Mouse (Mus musculus) ES-Bruce4 (cell line): ENCODE data around the gene Tnfrsf23. TPM values are rescaled to one million over a fixed set of nuclear protein-coding genes. Genes with fewer than 3 reads are reported as not detected.

Experiments
- H3K27ac ChIP-seq: 2 replicates; pipeline ENCODE4 v1.5.1; 2012; ENCODE audit warnings: low read length, inconsistent platforms; ENCODE audit not compliant: insufficient read depth
- H3K27me3 ChIP-seq: 2 replicates; pipeline ENCODE4 v1.6.1; 2012; ENCODE audit warnings: mild to moderate bottlenecking, low read length, inconsistent platforms; ENCODE audit not compliant: control insufficient read depth, poor library complexity, insufficient read depth, severe bottlenecking
- H3K36me3 ChIP-seq: 2 replicates; pipeline ENCODE4 v1.6.1; 2012; ENCODE audit warnings: inconsistent platforms, mild to moderate bottlenecking, low read length, moderate library complexity; ENCODE audit not compliant: control insufficient read depth, poor library complexity, insufficient read depth, severe bottlenecking
- H3K4me1 ChIP-seq: one replicate; pipeline ENCODE4 v1.8.1; 2011; ENCODE audit warnings: low read length; ENCODE audit not compliant: control insufficient read depth, insufficient read depth
- H3K4me3 ChIP-seq: 2 replicates; pipeline ENCODE4 v1.5.1; 2011; ENCODE audit warnings: low read depth, mild to moderate bottlenecking, low read length
- H3K9ac ChIP-seq: 2 replicates; pipeline ENCODE4 v1.6.1; 2012; ENCODE audit warnings: low read depth, mild to moderate bottlenecking, inconsistent platforms; ENCODE audit not compliant: poor library complexity, severe bottlenecking
- H3K9me3 ChIP-seq: replicated peaks from 2 replicates; pipeline ENCODE4 v1.6.1; 2012; ENCODE audit warnings: mild to moderate bottlenecking, low read length, inconsistent platforms; ENCODE audit not compliant: control insufficient read depth, poor library complexity, insufficient read depth, severe bottlenecking
- CTCF ChIP-seq: IDR thresholded peaks from one replicate; pipeline ENCODE4 v1.8.1; 2011; ENCODE audit warnings: low read depth, low read length
- EP300 ChIP-seq: IDR thresholded peaks from 2 replicates; pipeline ENCODE4 v1.6.1; 2011; ENCODE audit warnings: low read depth, low read length; ENCODE audit not compliant: insufficient read depth
- POLR2A ChIP-seq: IDR thresholded peaks from one replicate; pipeline ENCODE4 v1.8.1; 2011; ENCODE audit warnings: low read length; ENCODE audit not compliant: insufficient read depth
- polyA plus RNA-seq: library from polyadenylated mRNA; stranded (reverse); fragments of >200 nt; gene quantifications from 2 replicates; pipeline ENCODE4 v1.2.4, GENCODE M21; 2011; ENCODE audit warnings: low read depth; ENCODE audit not compliant: missing spikeins, insufficient read depth, insufficient read length

Tnfrsf23 gene
- polyA plus RNA-seq, 1 experiment = 4.4 TPM

- H3K9me3 ChIP-seq = peaks cover 16% of the 10 kb centered on the region
Observed at GRCm38 (mm10) chr7:143636674-143637073, 49.0 kb downstream of the Tnfrsf23 start.

GRCm38 (mm10) chr7:143631503-143631902 lies 54.2 kb downstream of the Tnfrsf23 start:
- no peak for TF ChIP-seq POLR2A
- no peak for TF ChIP-seq EP300
- TF ChIP-seq CTCF = no peak
- H3K9ac ChIP-seq = no peak overlapping the region
- H3K4me1 ChIP-seq = no peaks in the 10 kb centered on the region
- peaks cover 8% of the 10 kb centered on the region; the same call in 1 of the 2 replicates for H3K9me3 ChIP-seq
- no peaks in the 10 kb centered on the region for H3K36me3 ChIP-seq
- H3K27ac ChIP-seq = no peak overlapping the region
- no peaks in the 10 kb centered on the region for H3K27me3 ChIP-seq
- H3K4me3 ChIP-seq = no peak overlapping the region

More at GRCm38 (mm10) chr7:143636674-143637073, 49.0 kb downstream of the Tnfrsf23 start:
- peak overlapping the region; percentile 44 for H3K27ac ChIP-seq
- H3K4me1 ChIP-seq = no peaks in the 10 kb centered on the region
- no peak overlapping the region for H3K4me3 ChIP-seq
- TF ChIP-seq EP300 (no peak), POLR2A (no peak), CTCF (no peak)
- H3K9ac ChIP-seq = no peak overlapping the region
- no peaks in the 10 kb centered on the region for H3K27me3 ChIP-seq
- H3K36me3 ChIP-seq = peaks cover 3% of the 10 kb centered on the region; the same call in 1 of the 2 replicates

DNA sequence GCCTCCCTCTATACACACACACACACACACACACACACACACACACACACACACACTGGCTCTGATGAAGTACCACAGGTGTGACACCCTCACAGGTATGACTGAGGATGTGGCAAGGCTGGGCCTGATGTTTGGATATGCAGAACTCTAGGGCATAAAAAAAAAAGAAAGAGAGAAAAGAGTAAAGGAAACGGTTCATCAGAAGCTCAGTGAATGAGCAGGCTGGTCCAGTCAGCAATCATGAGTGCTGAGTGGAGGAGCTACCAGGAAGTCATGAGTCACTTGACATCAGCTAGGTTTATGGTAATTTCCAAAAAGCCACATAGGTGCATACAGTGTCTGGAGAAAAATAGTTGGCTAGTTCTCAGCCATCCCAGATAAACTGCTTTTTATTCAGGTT lies 56.2 kb downstream of the Tnfrsf23 start:
- no peak for TF ChIP-seq POLR2A
- no peak for TF ChIP-seq EP300
- no peak for TF ChIP-seq CTCF
- Histone ChIP-seq H3K36me3 (no peaks in the 10 kb centered on the region), H3K4me1 (no peaks in the 10 kb centered on the region), H3K9ac (no peak overlapping the region), H3K27ac (no peak overlapping the region), H3K27me3 (no peaks in the 10 kb centered on the region), H3K4me3 (no peak overlapping the region), H3K9me3 (no peaks in the 10 kb centered on the region)

DNA sequence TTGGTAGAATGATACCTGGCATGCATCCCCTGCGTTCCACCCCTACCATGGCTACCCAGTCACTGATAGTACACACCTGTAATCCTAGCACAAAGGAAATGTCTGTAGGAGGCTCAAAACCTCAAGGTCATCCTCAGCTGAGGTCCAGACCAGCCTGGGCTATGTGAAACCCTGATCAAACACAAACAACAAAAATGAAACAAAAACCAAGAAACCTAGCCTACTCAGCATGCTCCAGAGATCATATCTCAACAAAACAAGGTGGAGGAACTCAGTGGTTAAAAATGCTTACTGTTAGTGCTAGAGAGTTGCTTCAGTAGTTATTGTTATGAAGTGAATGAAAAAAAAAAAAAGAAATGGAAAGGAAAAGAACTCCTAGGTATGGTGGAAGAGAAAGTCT lies 57.1 kb downstream of the Tnfrsf23 start, which contains the start of gene Tnfrsf26:
Gene Tnfrsf26 (minus strand): TSS at position 183 of the 400 bp plus-strand sequence.
- Histone ChIP-seq H3K4me3 (no peak within 1 kb of the TSS), H3K9me3 (no peaks in the 10 kb centered on the region), H3K27ac (no peak within 1 kb of the TSS), H3K36me3 (no peaks in the 10 kb centered on the region), H3K27me3 (no peaks in the 10 kb centered on the region), H3K9ac (no peak within 1 kb of the TSS), H3K4me1 (no peaks in the 10 kb centered on the region)
- TF ChIP-seq EP300 (no peak), CTCF (no peak), POLR2A (no peak)

DNA sequence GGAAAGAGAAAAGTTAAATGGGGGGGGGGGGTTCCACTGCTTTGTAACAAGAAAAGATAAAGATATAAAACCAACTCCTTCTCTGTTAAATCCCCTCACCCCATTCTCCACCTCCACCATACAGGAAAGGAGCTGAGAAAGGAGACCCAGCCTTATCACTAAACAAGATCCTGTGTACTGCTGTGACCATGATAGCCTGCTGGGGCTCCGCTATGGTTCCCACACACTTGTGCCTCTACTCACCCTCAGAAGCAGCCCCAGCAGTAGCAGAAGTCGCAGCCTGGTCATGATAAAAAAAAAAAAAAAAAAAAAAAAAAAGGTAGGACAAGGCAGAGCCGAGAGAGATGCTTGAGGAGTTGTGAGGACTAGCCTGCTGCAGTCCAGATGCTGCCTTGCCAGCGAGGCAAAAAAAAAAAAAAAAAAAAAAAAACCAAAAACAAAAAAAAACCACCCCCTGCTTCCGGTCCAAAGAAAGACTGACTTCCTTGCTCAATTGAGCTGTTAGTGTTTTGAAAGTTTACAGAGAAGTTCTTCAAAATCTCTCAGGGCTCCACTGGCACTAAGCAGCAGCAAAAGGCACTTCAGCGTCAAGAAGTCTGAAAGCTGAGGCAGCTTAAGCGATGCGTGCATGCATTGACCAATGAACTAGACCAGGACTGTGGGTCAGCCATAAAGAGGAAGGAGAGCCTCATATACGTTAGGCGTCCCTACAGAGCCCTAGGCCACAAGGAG lies 58.0 kb downstream of the Tnfrsf23 start:
- Histone ChIP-seq H3K27me3 (no peaks in the 10 kb centered on the region), H3K4me1 (no peaks in the 10 kb centered on the region), H3K9me3 (no peaks in the 10 kb centered on the region), H3K27ac (no peak overlapping the region), H3K36me3 (no peaks in the 10 kb centered on the region), H3K4me3 (no peak overlapping the region), H3K9ac (no peak overlapping the region)
- no peak for TF ChIP-seq CTCF
- no peak for TF ChIP-seq POLR2A
- TF ChIP-seq EP300 = no peak

GRCm38 (mm10) chr7:143626178-143626577 lies 59.5 kb downstream of the Tnfrsf23 start:
- Histone ChIP-seq H3K4me1 (no peaks in the 10 kb centered on the region), H3K4me3 (no peak overlapping the region), H3K27me3 (no peaks in the 10 kb centered on the region), H3K9me3 (peaks cover 4% of the 10 kb centered on the region; the same call in 1 of the 2 replicates), H3K36me3 (no peaks in the 10 kb centered on the region), H3K27ac (no peak overlapping the region), H3K9ac (no peak overlapping the region)
- TF ChIP-seq POLR2A = no peak
- no peak for TF ChIP-seq CTCF
- no peak for TF ChIP-seq EP300
